Mouse (Mus musculus): ENCODE measurements around the gene Lrrc38. TPM values are rescaled to one million over a fixed set of nuclear protein-coding genes. Genes with fewer than 3 reads are reported as not detected.
A peak's percentile ranks its signal among the peaks of the same experiment; 100 is the strongest.
"Not testable (repeated sequence)": the region's sequence is repeated elsewhere in the genome, so short reads cannot be mapped to it uniquely, and the experiment has no call there.

Gene Lrrc38
- polyA plus RNA-seq, 1 experiment from 2014 or later: not detected

GRCm38 (mm10) chr4:143325625-143325941 is 24.0 kb upstream of the Lrrc38 start:
- Histone ChIP-seq H3K9ac (peak overlapping the region; percentile 31; the same call in 1 of the 2 replicates), H3K27ac (no peak overlapping the region), H3K9me3 (replicated peaks) (no peaks in the 10 kb centered on the region), H3K4me1 (peaks cover 9% of the 10 kb centered on the region), H3K4me3 (peak overlapping the region; percentile 29), H3K4me2 (peak overlapping the region; percentile 58), H3K27me3 (no peaks in the 10 kb centered on the region), H3K36me3 (ENCODE audit: poor library complexity, severe bottlenecking) (no peaks in the 10 kb centered on the region)
- ATAC-seq: peak; percentile 73; the same call in 1 of the 2 replicates
- WGBS: under 1% methylated on average over 10 of the region's 10 CpGs

GRCm38 (mm10) chr4:143330566-143330965 is 19.0 kb upstream of the Lrrc38 start:
- 37% methylated on average over 9 of the region's 9 CpGs for WGBS
- Histone ChIP-seq H3K9me3 (replicated peaks) (no peaks in the 10 kb centered on the region), H3K9ac (no peak overlapping the region), H3K27ac (no peak overlapping the region), H3K4me2 (no peak overlapping the region), H3K4me3 (no peak overlapping the region), H3K36me3 (ENCODE audit: poor library complexity, severe bottlenecking) (no peaks in the 10 kb centered on the region), H3K27me3 (no peaks in the 10 kb centered on the region), H3K4me1 (no peaks in the 10 kb centered on the region)
- no peak for ATAC-seq

GRCm38 (mm10) chr4:143331787-143332186 is 17.8 kb upstream of the Lrrc38 start:
- H3K9me3 ChIP-seq (replicated peaks): no peaks in the 10 kb centered on the region
- H3K27ac ChIP-seq: no peak overlapping the region
- H3K36me3 ChIP-seq (ENCODE audit: poor library complexity, severe bottlenecking): no peaks in the 10 kb centered on the region
- no peak overlapping the region for H3K4me3 ChIP-seq
- no peaks in the 10 kb centered on the region for H3K27me3 ChIP-seq
- WGBS: 95% methylated on average over 1 of the region's 1 CpGs
- no peak overlapping the region for H3K4me2 ChIP-seq
- ATAC-seq: no peak
- H3K4me1 ChIP-seq: no peaks in the 10 kb centered on the region
- no peak overlapping the region for H3K9ac ChIP-seq

GRCm38 (mm10) chr4:143334145-143334544 is 15.4 kb upstream of the Lrrc38 start:
- Histone ChIP-seq H3K9ac (no peak overlapping the region), H3K4me3 (no peak overlapping the region), H3K36me3 (ENCODE audit: poor library complexity, severe bottlenecking) (no peaks in the 10 kb centered on the region), H3K4me2 (no peak overlapping the region), H3K27ac (no peak overlapping the region), H3K4me1 (no peaks in the 10 kb centered on the region), H3K27me3 (no peaks in the 10 kb centered on the region), H3K9me3 (replicated peaks) (no peaks in the 10 kb centered on the region)
- ATAC-seq: no peak
- 58% methylated on average over 5 of the region's 5 CpGs for WGBS

GRCm38 (mm10) chr4:143334995-143335394 is 14.6 kb upstream of the Lrrc38 start:
- Histone ChIP-seq H3K36me3 (ENCODE audit: poor library complexity, severe bottlenecking) (no peaks in the 10 kb centered on the region), H3K27ac (no peak overlapping the region), H3K4me2 (no peak overlapping the region), H3K9me3 (replicated peaks) (no peaks in the 10 kb centered on the region), H3K4me3 (no peak overlapping the region), H3K9ac (no peak overlapping the region), H3K27me3 (no peaks in the 10 kb centered on the region), H3K4me1 (no peaks in the 10 kb centered on the region)
- 91% methylated on average over 17 of the region's 17 CpGs for WGBS
- no peak for ATAC-seq

- no peaks in the 10 kb centered on the region for H3K36me3 ChIP-seq (ENCODE audit: poor library complexity, severe bottlenecking)
- H3K27me3 ChIP-seq: no peaks in the 10 kb centered on the region
- no peaks in the 10 kb centered on the region for H3K4me1 ChIP-seq
- H3K27ac ChIP-seq: no peak overlapping the region
- ATAC-seq: no peak
- no peak overlapping the region for H3K4me2 ChIP-seq
- no peak overlapping the region for H3K4me3 ChIP-seq
- no peaks in the 10 kb centered on the region for H3K9me3 ChIP-seq (replicated peaks)
- no peak overlapping the region for H3K9ac ChIP-seq
- WGBS: 48% methylated on average over 2 of the region's 2 CpGs
Measured at GRCm38 (mm10) chr4:143336096-143336495, 13.5 kb upstream of the Lrrc38 start.

- Histone ChIP-seq H3K27ac (no peak overlapping the region), H3K36me3 (ENCODE audit: poor library complexity, severe bottlenecking) (no peaks in the 10 kb centered on the region), H3K4me3 (no peak overlapping the region), H3K4me2 (no peak overlapping the region), H3K4me1 (no peaks in the 10 kb centered on the region), H3K9me3 (replicated peaks) (no peaks in the 10 kb centered on the region), H3K9ac (no peak overlapping the region), H3K27me3 (no peaks in the 10 kb centered on the region)
- no peak for ATAC-seq
- WGBS: 78% methylated on average over 13 of the region's 13 CpGs
Measured at GRCm38 (mm10) chr4:143339808-143340207, 9.7 kb upstream of the Lrrc38 start.

- 77% methylated on average over 7 of the region's 7 CpGs for WGBS
- H3K27ac ChIP-seq: no peak overlapping the region
- no peak for ATAC-seq
- H3K4me3 ChIP-seq: no peak overlapping the region
- no peaks in the 10 kb centered on the region for H3K4me1 ChIP-seq
- no peak overlapping the region for H3K4me2 ChIP-seq
- no peaks in the 10 kb centered on the region for H3K9me3 ChIP-seq (replicated peaks)
- H3K27me3 ChIP-seq: no peaks in the 10 kb centered on the region
- no peaks in the 10 kb centered on the region for H3K36me3 ChIP-seq (ENCODE audit: poor library complexity, severe bottlenecking)
- no peak overlapping the region for H3K9ac ChIP-seq
Measured at GRCm38 (mm10) chr4:143341470-143341869, 8.1 kb upstream of the Lrrc38 start.

GRCm38 (mm10) chr4:143345491-143345890 is 4.1 kb upstream of the Lrrc38 start:
- H3K4me1 ChIP-seq: peaks cover 13% of the 10 kb centered on the region
- WGBS: 92% methylated on average over 5 of the region's 5 CpGs

GRCm38 (mm10) chr4:143348678-143349077 is 879 bp upstream of the Lrrc38 start:
- Histone ChIP-seq H3K9ac (no peak overlapping the region), H3K4me1 (peaks cover 15% of the 10 kb centered on the region), H3K9me3 (replicated peaks) (no peaks in the 10 kb centered on the region), H3K4me2 (no peak overlapping the region), H3K27me3 (peaks cover 59% of the 10 kb centered on the region), H3K4me3 (no peak overlapping the region), H3K36me3 (ENCODE audit: poor library complexity, severe bottlenecking) (no peaks in the 10 kb centered on the region), H3K27ac (no peak overlapping the region)
- WGBS: 28% methylated on average over 5 of the region's 5 CpGs
- ATAC-seq: no peak

More at GRCm38 (mm10) chr4:143345491-143345890, 4.1 kb upstream of the Lrrc38 start:
- H3K27ac ChIP-seq; H3K4me2 ChIP-seq; H3K36me3 ChIP-seq (ENCODE audit: poor library complexity, severe bottlenecking); H3K4me3 ChIP-seq; ATAC-seq; H3K9ac ChIP-seq; H3K9me3 ChIP-seq (replicated peaks): not testable (repeated sequence)
- H3K27me3 ChIP-seq: peaks cover 33% of the 10 kb centered on the region

- 5% methylated on average over 71 of the region's 72 CpGs for WGBS
- H3K27me3 ChIP-seq: peaks cover 59% of the 10 kb centered on the region
Measured at GRCm38 (mm10) chr4:143350047-143351015, 774 bp downstream of the Lrrc38 start.

GRCm38 (mm10) chr4:143352301-143352700 is 2.7 kb downstream of the Lrrc38 start:
- no peak overlapping the region for H3K9ac ChIP-seq
- 75% methylated on average over 4 of the region's 4 CpGs for WGBS
- no peak for ATAC-seq
- no peak overlapping the region for H3K27ac ChIP-seq
- peaks cover 58% of the 10 kb centered on the region for H3K27me3 ChIP-seq
- no peak overlapping the region for H3K4me3 ChIP-seq
- H3K4me1 ChIP-seq: peaks cover 15% of the 10 kb centered on the region
- no peaks in the 10 kb centered on the region for H3K9me3 ChIP-seq (replicated peaks)
- no peaks in the 10 kb centered on the region for H3K36me3 ChIP-seq (ENCODE audit: poor library complexity, severe bottlenecking)
- no peak overlapping the region for H3K4me2 ChIP-seq

More at GRCm38 (mm10) chr4:143350047-143351015, 774 bp downstream of the Lrrc38 start:
- ATAC-seq: peak; percentile 38; the same call in 1 of the 2 replicates
- Histone ChIP-seq H3K9me3 (replicated peaks) (no peaks in the 10 kb centered on the region), H3K9ac (peak overlapping the region; percentile 48), H3K27ac (no peak overlapping the region), H3K4me3 (peak overlapping the region; percentile 50), H3K4me2 (peak overlapping the region; percentile 92), H3K4me1 (peaks cover 15% of the 10 kb centered on the region), H3K36me3 (ENCODE audit: poor library complexity, severe bottlenecking) (no peaks in the 10 kb centered on the region)
